Mouse (Mus musculus) midbrain, postnatal 0 days (tissue): ENCODE results near the gene Cmtm8. TPM values are rescaled to one million over a fixed set of nuclear protein-coding genes. Genes with fewer than 3 reads are reported as not detected.
A peak's percentile ranks its signal among the peaks of the same experiment; 100 is the strongest.

Source experiments
- ATAC-seq: fragments of 200-750 bp; cut with Nextera tagmentation; 2 replicates; pipeline ENCODE4 v1.8.0; 2017; ENCODE audit warnings: moderate number of reproducible peaks, mild to moderate bottlenecking, moderate TSS enrichment, moderate library complexity; ENCODE audit not compliant: low FRiP score
- DNase-seq: peaks from one replicate; pipeline ENCODE4 v3.0.0-alpha.2; 2015; ENCODE audit warnings: low spot score
- H3K27ac ChIP-seq: fragments of 300-500 bp; sonication (generic); 2 replicates; pipeline ENCODE4 v1.5.1; 2014; ENCODE audit warnings: low read depth, mild to moderate bottlenecking, low read length, mixed read lengths
- H3K27me3 ChIP-seq: fragments of 300-500 bp; sonication (generic); 2 replicates; pipeline ENCODE4 v1.6.1; 2014; ENCODE audit warnings: low read length, control low read depth, mixed read lengths; ENCODE audit not compliant: insufficient read depth
- H3K36me3 ChIP-seq: fragments of 300-500 bp; sonication (generic); 2 replicates; pipeline ENCODE4 v1.6.1; 2014; ENCODE audit warnings: low read length, control low read depth, mixed read lengths; ENCODE audit not compliant: insufficient read depth
- H3K4me1 ChIP-seq: fragments of 300-500 bp; sonication (generic); 2 replicates; pipeline ENCODE4 v1.6.1; 2014; ENCODE audit warnings: mild to moderate bottlenecking, control low read depth, antibody characterized with exemption, low read length, mixed read lengths; ENCODE audit not compliant: insufficient read depth
- H3K4me2 ChIP-seq: fragments of 300-500 bp; sonication (generic); 2 replicates; pipeline ENCODE4 v1.6.1; 2014; ENCODE audit warnings: low read depth, mild to moderate bottlenecking, low read length, mixed read lengths; ENCODE audit not compliant: poor library complexity, severe bottlenecking
- H3K4me3 ChIP-seq: fragments of 300-500 bp; sonication (generic); 2 replicates; pipeline ENCODE4 v1.5.1; 2014; ENCODE audit warnings: low read depth, mild to moderate bottlenecking, low read length, moderate library complexity
- H3K9ac ChIP-seq: fragments of 300-500 bp; sonication (generic); replicated peaks from 2 replicates; pipeline ENCODE4 v1.6.1; 2014; ENCODE audit warnings: mild to moderate bottlenecking, low read length, moderate library complexity, mixed read lengths; ENCODE audit not compliant: poor library complexity, severe bottlenecking
- H3K9me3 ChIP-seq: fragments of 300-500 bp; sonication (generic); 2 replicates; pipeline ENCODE4 v1.6.1; 2016; ENCODE audit warnings: low read length, control low read depth
- CTCF ChIP-seq: IDR thresholded peaks from 2 replicates; pipeline ENCODE4 v1.5.1; 2016; ENCODE audit warnings: antibody characterized with exemption, mild to moderate bottlenecking
- WGBS: fragments of 180-500 bp; shearing (Covaris S2); extraction: QIAGEN DNeasy Blood & Tissue Kit; methylation state at CpG from one replicate; pipeline ENCODE4 v1.1.7; 2014; 5-methylcytosine and 5-hydroxymethylcytosine counted together
- polyA plus RNA-seq: library from polyadenylated mRNA; unstranded; fragments of >200 nt; fragmentation: Nextera tagmentation; extraction: Ambion mirVana; gene quantifications from 2 replicates; pipeline ENCODE4 v1.2.1, GENCODE M21; 2015
- total RNA-seq: library from RNA; depleted of rRNA; stranded (reverse); fragments of >200 nt; gene quantifications from 2 replicates; pipeline ENCODE4 v1.2.3, GENCODE M21; 2014

Cmtm8 gene
- total and polyA plus RNA-seq, 2 experiments from 2014 or later: 1.1 to 6.4 TPM

- H3K4me2 ChIP-seq: no peak overlapping the region
- H3K4me1 ChIP-seq: no peaks in the 10 kb centered on the region
- 88% methylated on average over 8 of the region's 8 CpGs for WGBS
- TF ChIP-seq CTCF: no peak
- no peak overlapping the region for H3K9ac ChIP-seq
- H3K36me3 ChIP-seq: no peaks in the 10 kb centered on the region
- H3K9me3 ChIP-seq: no peaks in the 10 kb centered on the region
- DNase-seq: no peak
- no peak overlapping the region for H3K27ac ChIP-seq
- no peak for ATAC-seq
- H3K27me3 ChIP-seq: no peaks in the 10 kb centered on the region
- no peak overlapping the region for H3K4me3 ChIP-seq
Measured at GRCm38 (mm10) chr9:114829669-114830068, 14.3 kb downstream of the Cmtm8 start.

DNA sequence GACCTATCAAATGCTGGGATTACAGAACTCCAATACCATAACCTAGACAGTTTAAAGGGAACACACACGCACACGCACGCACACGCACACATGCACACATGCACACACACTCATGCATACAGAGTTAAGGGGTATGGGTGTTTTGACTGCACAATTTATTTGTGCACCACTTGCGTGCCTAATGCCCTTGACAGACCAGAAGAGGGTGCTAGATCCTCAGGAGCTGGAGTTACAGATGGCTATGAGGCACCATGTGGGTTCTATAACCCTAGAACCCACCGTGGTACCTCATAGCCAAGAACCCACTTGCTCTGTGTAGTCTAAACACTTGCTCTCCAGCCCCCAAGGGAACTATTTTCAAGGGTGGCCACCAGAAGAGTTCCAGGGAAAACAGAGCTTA is 15.6 kb downstream of the Cmtm8 start:
- over 99% methylated on average over 6 of the region's 6 CpGs for WGBS
- no peak overlapping the region for H3K4me2 ChIP-seq
- peak; percentile 31; the same call in 1 of the 2 replicates for TF ChIP-seq CTCF
- DNase-seq (no peak), ATAC-seq (no peak)
- H3K4me3 ChIP-seq: no peak overlapping the region
- H3K27me3 ChIP-seq: no peaks in the 10 kb centered on the region
- H3K9ac ChIP-seq: no peak overlapping the region
- H3K4me1 ChIP-seq: no peaks in the 10 kb centered on the region
- H3K27ac ChIP-seq: no peak overlapping the region
- H3K36me3 ChIP-seq: no peaks in the 10 kb centered on the region
- no peaks in the 10 kb centered on the region for H3K9me3 ChIP-seq

DNA sequence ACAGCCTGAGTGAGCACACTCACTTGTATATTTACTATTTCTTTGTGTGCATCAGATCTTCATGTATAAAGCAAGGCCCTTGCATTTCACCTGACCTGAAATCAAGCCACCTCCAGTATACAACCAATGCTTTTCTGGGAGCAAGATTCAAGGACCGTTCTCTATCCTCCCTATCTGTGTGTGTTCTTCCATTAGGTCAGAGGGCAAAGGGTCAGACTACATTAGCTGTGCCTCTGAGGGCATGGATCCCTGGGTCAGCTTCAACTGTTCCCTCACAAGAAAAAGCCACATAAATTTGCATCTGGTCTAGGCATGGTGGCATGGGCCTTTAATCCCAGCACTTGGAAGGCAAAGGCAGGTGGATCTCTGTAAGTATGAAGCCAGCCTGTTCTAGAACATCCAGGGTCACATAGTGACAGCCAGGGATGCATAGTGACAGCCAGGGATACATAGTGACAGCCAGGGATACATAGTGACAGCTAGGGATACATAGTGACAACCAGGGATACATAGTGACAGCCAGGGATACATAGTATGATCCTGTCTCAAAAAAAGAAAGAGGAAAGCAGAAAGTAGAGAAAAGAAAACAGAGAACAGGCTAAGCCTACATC is 16.6 kb downstream of the Cmtm8 start:
- no peak overlapping the region for H3K4me3 ChIP-seq
- 73% methylated on average over 1 of the region's 1 CpGs for whole genome bisulfite sequencing
- H3K4me1 ChIP-seq: no peaks in the 10 kb centered on the region
- no peak for TF ChIP-seq CTCF
- ATAC-seq (no peak), DNase-seq (no peak)
- no peaks in the 10 kb centered on the region for H3K36me3 ChIP-seq
- no peak overlapping the region for H3K27ac ChIP-seq
- no peaks in the 10 kb centered on the region for H3K9me3 ChIP-seq
- no peak overlapping the region for H3K9ac ChIP-seq
- no peaks in the 10 kb centered on the region for H3K27me3 ChIP-seq
- H3K4me2 ChIP-seq: no peak overlapping the region

DNA sequence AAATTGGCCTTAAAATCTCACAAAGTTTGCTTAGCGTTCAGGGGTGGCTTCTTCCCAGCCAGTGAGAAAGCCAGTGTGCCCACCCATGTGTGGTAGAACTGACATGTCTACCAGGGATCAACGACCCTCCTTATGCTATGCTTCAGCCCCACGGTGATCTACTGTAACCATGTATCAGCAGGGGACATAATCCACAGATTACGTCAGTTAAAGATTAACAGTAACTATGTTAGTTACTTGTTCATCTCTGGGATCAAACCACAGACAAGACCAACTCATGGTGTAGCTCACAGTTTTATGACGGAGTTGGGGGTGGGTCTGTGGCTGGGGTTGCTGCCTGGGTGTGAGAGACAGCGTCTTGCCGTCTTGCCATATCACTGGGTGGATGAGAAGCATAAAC is 19.8 kb downstream of the Cmtm8 start:
- Histone ChIP-seq H3K4me3 (no peak overlapping the region), H3K4me2 (no peak overlapping the region), H3K9ac (no peak overlapping the region), H3K36me3 (no peaks in the 10 kb centered on the region), H3K27me3 (no peaks in the 10 kb centered on the region), H3K27ac (no peak overlapping the region), H3K9me3 (no peaks in the 10 kb centered on the region), H3K4me1 (no peaks in the 10 kb centered on the region)
- ATAC-seq: no peak
- 96% methylated on average over 7 of the region's 7 CpGs for WGBS
- no peak for TF ChIP-seq CTCF
- DNase-seq: no peak

GRCm38 (mm10) chr9:114821548-114822289 is 22.2 kb downstream of the Cmtm8 start:
- Histone ChIP-seq H3K4me3 (no peak overlapping the region), H3K36me3 (no peaks in the 10 kb centered on the region), H3K27me3 (no peaks in the 10 kb centered on the region), H3K9me3 (no peaks in the 10 kb centered on the region), H3K9ac (no peak overlapping the region), H3K27ac (no peak overlapping the region), H3K4me1 (no peaks in the 10 kb centered on the region), H3K4me2 (no peak overlapping the region)
- no peak for TF ChIP-seq CTCF
- 84% methylated on average over 15 of the region's 15 CpGs for WGBS
- no peak for ATAC-seq
- DNase-seq: no peak

DNA sequence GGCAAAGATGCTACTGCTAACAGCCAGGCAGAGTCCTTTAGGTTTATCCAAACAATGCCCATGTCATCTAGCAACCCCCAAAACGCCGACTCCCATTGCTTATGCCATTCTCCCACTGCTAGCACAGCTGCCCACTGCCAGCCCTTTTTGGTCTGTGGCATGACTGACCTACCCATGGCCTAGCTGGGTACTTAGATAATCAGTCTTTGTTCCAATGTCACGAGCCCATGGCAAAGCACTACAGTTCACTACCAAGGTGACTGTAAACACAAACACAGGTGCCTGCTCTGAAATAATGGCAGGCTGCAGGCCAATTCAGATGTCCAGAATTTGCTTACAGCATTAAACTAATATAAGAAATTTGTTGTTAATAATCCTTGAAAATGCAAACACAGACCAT is 25.0 kb downstream of the Cmtm8 start:
- Histone ChIP-seq H3K9me3 (no peaks in the 10 kb centered on the region), H3K4me2 (no peak overlapping the region), H3K27me3 (no peaks in the 10 kb centered on the region), H3K4me1 (no peaks in the 10 kb centered on the region), H3K9ac (no peak overlapping the region), H3K36me3 (no peaks in the 10 kb centered on the region), H3K27ac (no peak overlapping the region), H3K4me3 (no peak overlapping the region)
- no peak for ATAC-seq
- WGBS: 86% methylated on average over 3 of the region's 3 CpGs
- no peak for TF ChIP-seq CTCF
- DNase-seq: no peak
